Mouse (Mus musculus) cerebellum, postnatal 14 days (tissue): ENCODE measurements around the gene Colgalt2.
"Not testable (repeated sequence)": the region's sequence is repeated elsewhere in the genome, so short reads cannot be mapped to it uniquely, and the experiment has no call there.

ENCODE experiments used
- DNase-seq, 2 experiments: peaks; one replicate each; pipeline ENCODE4 v3.0.0; 2021; ENCODE audit warnings: mixed read lengths in 2 of 2

The Colgalt2 gene

GRCm38 (mm10) chr1:152417602-152418001 is 18.0 kb downstream of the Colgalt2 start:
- DNase-seq = no peak

- DNase-seq = no peak
These were observed 22.7 kb downstream of the Colgalt2 start for GRCm38 (mm10) chr1:152422295-152422694.

- DNase-seq = no peak
These were observed 23.4 kb downstream of the Colgalt2 start for GRCm38 (mm10) chr1:152423052-152423451.

GRCm38 (mm10) chr1:152427912-152428581 is 28.4 kb downstream of the Colgalt2 start:
- no peak for DNase-seq

- DNase-seq = no peak
These were observed 30.2 kb downstream of the Colgalt2 start for GRCm38 (mm10) chr1:152429805-152430204.

GRCm38 (mm10) chr1:152434166-152434565 is 34.5 kb downstream of the Colgalt2 start:
- no peak for DNase-seq

- not testable (repeated sequence) for DNase-seq
These were observed 37.9 kb downstream of the Colgalt2 start for GRCm38 (mm10) chr1:152437518-152437917.

GRCm38 (mm10) chr1:152439408-152439807 is 39.8 kb downstream of the Colgalt2 start:
- DNase-seq = no peak

- DNase-seq = no peak
These were observed 40.2 kb downstream of the Colgalt2 start for GRCm38 (mm10) chr1:152439874-152440273.

GRCm38 (mm10) chr1:152444630-152445029 is 45.0 kb downstream of the Colgalt2 start:
- DNase-seq = no peak

- DNase-seq = no peak
These were observed 46.3 kb downstream of the Colgalt2 start for GRCm38 (mm10) chr1:152445925-152446324.

GRCm38 (mm10) chr1:152454536-152454935 is 54.9 kb downstream of the Colgalt2 start:
- no peak for DNase-seq

- no peak for DNase-seq
These were observed 55.9 kb downstream of the Colgalt2 start for GRCm38 (mm10) chr1:152455275-152456243.

GRCm38 (mm10) chr1:152456266-152456665 is 56.6 kb downstream of the Colgalt2 start:
- no peak for DNase-seq

GRCm38 (mm10) chr1:152457596-152457995 is 58.0 kb downstream of the Colgalt2 start:
- no peak for DNase-seq

GRCm38 (mm10) chr1:152458996-152459395 is 59.4 kb downstream of the Colgalt2 start:
- peak; percentile 5 to 8 for DNase-seq

- DNase-seq = no peak
These were observed 61.3 kb downstream of the Colgalt2 start for GRCm38 (mm10) chr1:152460931-152461330.

GRCm38 (mm10) chr1:152461814-152462213 is 62.2 kb downstream of the Colgalt2 start:
- DNase-seq = no peak

- peak in 1 of 2 experiments; percentile 14 for DNase-seq
These were observed 62.7 kb downstream of the Colgalt2 start for GRCm38 (mm10) chr1:152462348-152462747.

- no peak for DNase-seq
These were observed 66.7 kb downstream of the Colgalt2 start for GRCm38 (mm10) chr1:152466280-152466679.

GRCm38 (mm10) chr1:152468443-152468842 is 68.8 kb downstream of the Colgalt2 start:
- DNase-seq = peak; percentile 10 to 16

GRCm38 (mm10) chr1:152476126-152476525 is 76.5 kb downstream of the Colgalt2 start:
- no peak for DNase-seq

GRCm38 (mm10) chr1:152490842-152491241 is 91.2 kb downstream of the Colgalt2 start:
- no peak for DNase-seq

- DNase-seq = no peak
These were observed 92.6 kb downstream of the Colgalt2 start for GRCm38 (mm10) chr1:152492258-152492657.
